Mouse (Mus musculus) neural tube, embryonic 11.5 days (tissue): ENCODE results near the gene Fbxo21. TPM values are rescaled to one million over a fixed set of nuclear protein-coding genes. Genes with fewer than 3 reads are reported as not detected.

Experiments used
- ATAC-seq: fragments of 200-750 bp; cut with Nextera tagmentation; 2 replicates; pipeline ENCODE4 v1.8.0; 2017; ENCODE audit warnings: moderate number of reproducible peaks, mild to moderate bottlenecking, moderate TSS enrichment, moderate library complexity; ENCODE audit not compliant: insufficient read depth, low FRiP score, low TSS enrichment
- DNase-seq: peaks from one replicate; pipeline ENCODE4 v3.0.0-alpha.2; 2015; ENCODE audit warnings: low spot score
- H3K27ac ChIP-seq: fragments of 300-500 bp; sonication (generic); 2 replicates; pipeline ENCODE4 v1.5.1; 2014; ENCODE audit warnings: low read depth, mild to moderate bottlenecking, low read length
- H3K27me3 ChIP-seq: fragments of 300-500 bp; sonication (generic); 2 replicates; pipeline ENCODE4 v1.6.1; 2014; ENCODE audit warnings: mild to moderate bottlenecking, low read length, mixed read lengths; ENCODE audit not compliant: control insufficient read depth, insufficient read depth
- H3K36me3 ChIP-seq: fragments of 300-500 bp; sonication (generic); 2 replicates; pipeline ENCODE4 v1.6.1; 2014; ENCODE audit warnings: mild to moderate bottlenecking, low read length, moderate library complexity, mixed read lengths; ENCODE audit not compliant: control insufficient read depth, insufficient read depth
- H3K4me1 ChIP-seq: fragments of 300-500 bp; sonication (generic); 2 replicates; pipeline ENCODE4 v1.6.1; 2014; ENCODE audit warnings: low read length, mixed read lengths; ENCODE audit not compliant: control insufficient read depth, insufficient read depth
- H3K4me2 ChIP-seq: fragments of 300-500 bp; sonication (generic); 2 replicates; pipeline ENCODE4 v1.6.1; 2014; ENCODE audit warnings: low read depth, mild to moderate bottlenecking, moderate library complexity
- H3K4me3 ChIP-seq: fragments of 300-500 bp; sonication (generic); 2 replicates; pipeline ENCODE4 v1.5.1; 2014; ENCODE audit warnings: low read depth, low read length
- H3K9ac ChIP-seq: fragments of 300-500 bp; sonication (generic); 2 replicates; pipeline ENCODE4 v1.6.1; 2014; ENCODE audit warnings: mild to moderate bottlenecking, low read length
- H3K9me3 ChIP-seq: fragments of 300-500 bp; sonication (generic); 2 replicates; pipeline ENCODE4 v1.6.1; 2016; ENCODE audit warnings: low read length; ENCODE audit not compliant: control insufficient read depth
- WGBS: fragments of 180-500 bp; shearing (Covaris S2); extraction: QIAGEN DNeasy Blood & Tissue Kit; methylation state at CpG from one replicate; pipeline ENCODE4 v1.1.7; 2014; 5-methylcytosine and 5-hydroxymethylcytosine counted together
- polyA plus RNA-seq: library from polyadenylated mRNA; unstranded; fragments of >200 nt; fragmentation: Nextera tagmentation; extraction: Ambion mirVana; gene quantifications from 2 replicates; pipeline ENCODE4 v1.2.1, GENCODE M21; 2014

The Fbxo21 gene
- polyA plus RNA-seq, 1 experiment from 2014 or later = 107 TPM

DNA sequence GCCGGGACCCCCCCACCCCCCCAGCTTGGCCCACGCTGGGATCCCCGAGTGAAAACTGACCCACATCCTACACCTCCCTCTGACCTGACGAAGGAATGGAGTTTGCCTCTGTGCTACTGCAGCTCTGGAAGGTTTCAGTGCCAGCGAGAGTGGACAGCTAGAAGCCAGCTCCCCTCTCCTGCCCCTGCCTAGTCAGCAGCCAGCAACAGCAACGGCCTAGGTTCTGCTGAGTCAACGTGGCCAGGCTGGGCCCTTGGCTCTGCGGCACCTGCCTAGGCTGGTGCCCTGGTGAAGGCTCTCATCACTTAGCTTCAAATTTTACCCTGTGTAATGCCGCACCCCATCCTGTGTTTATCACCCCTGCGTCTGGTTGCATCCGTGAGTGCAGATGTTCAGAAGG is 43.4 kb downstream of the Fbxo21 start:
- WGBS = 68% methylated on average over 11 of the region's 11 CpGs
- H3K4me1 ChIP-seq = no peaks in the 10 kb centered on the region
- no peak for DNase-seq
- no peaks in the 10 kb centered on the region for H3K36me3 ChIP-seq
- H3K27ac ChIP-seq = no peak overlapping the region
- H3K27me3 ChIP-seq = no peaks in the 10 kb centered on the region
- no peak overlapping the region for H3K4me3 ChIP-seq
- H3K9me3 ChIP-seq = no peaks in the 10 kb centered on the region
- no peak overlapping the region for H3K9ac ChIP-seq
- no peak for ATAC-seq
- no peak overlapping the region for H3K4me2 ChIP-seq

DNA sequence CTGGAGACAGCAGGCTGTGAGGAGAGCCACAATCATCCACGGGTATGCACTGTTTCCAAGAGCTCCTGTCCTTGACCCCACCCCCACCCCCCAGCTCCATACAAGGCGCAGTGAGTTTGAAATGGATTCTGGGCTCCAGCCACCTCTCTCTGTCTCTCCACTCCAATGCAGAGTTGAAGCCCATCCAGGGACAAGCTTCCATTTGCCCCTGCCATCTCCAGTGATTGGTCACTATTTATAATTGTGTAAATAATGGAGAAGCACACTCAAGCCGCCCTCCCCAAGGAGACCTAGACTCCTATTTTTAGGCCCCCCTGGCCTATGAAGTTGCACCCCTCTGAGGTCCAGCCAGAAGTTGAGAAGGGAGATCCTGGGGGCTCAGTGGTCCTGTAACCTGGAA is 46.5 kb downstream of the Fbxo21 start:
- H3K4me1 ChIP-seq = peaks cover 11% of the 10 kb centered on the region; the same call in 1 of the 2 replicates
- no peak overlapping the region for H3K4me2 ChIP-seq
- H3K9me3 ChIP-seq = no peaks in the 10 kb centered on the region
- H3K36me3 ChIP-seq = no peaks in the 10 kb centered on the region
- peaks cover 29% of the 10 kb centered on the region for H3K27me3 ChIP-seq
- H3K4me3 ChIP-seq = no peak overlapping the region
- no peak overlapping the region for H3K9ac ChIP-seq
- H3K27ac ChIP-seq = no peak overlapping the region
- WGBS = 79% methylated on average over 3 of the region's 3 CpGs
- DNase-seq = no peak
- no peak for ATAC-seq

DNA sequence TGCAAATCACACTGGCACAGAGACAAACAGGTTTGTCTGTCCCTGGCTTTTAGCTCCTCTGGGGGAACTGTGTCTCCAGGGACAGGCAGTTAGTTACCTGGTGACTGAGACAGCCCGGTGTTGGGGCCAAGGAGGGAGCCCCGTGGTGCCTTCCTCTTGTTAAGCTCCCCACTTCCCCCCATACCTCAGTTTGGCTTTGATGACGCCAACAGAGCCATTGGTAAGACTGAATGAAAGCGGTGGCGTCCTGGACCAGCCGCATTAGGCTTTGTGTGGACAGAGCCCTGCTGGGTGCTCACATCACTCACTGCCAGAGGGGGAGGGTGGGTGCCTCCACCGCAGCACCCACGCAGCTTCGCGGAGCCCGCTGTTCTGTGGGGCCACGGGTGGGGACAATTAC is 49.4 kb downstream of the Fbxo21 start:
- DNase-seq = no peak

DNA sequence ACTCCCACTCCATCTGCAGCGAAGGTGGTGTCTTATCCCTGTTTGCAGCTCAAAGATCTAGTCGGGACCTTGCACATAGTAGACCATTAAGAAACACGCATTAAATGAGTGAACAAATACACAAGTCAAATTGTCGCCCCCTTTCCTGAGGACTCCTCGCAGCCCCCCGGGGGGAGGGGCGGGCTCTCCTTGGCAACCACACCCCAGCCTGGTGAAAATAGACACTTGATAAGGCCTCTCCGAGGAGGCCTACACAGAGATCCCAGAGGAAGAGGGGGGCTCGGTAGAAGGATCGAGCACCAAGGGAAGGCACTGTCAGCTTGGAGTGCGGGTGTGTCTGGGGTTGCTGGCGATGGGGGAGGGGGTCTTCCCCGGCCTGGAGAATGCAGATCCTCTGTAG is 49.8 kb downstream of the Fbxo21 start:
- Histone ChIP-seq H3K36me3 (no peaks in the 10 kb centered on the region), H3K4me2 (no peak overlapping the region), H3K4me3 (no peak overlapping the region), H3K27me3 (peaks cover 54% of the 10 kb centered on the region), H3K9ac (no peak overlapping the region), H3K27ac (no peak overlapping the region), H3K4me1 (peaks cover 23% of the 10 kb centered on the region), H3K9me3 (no peaks in the 10 kb centered on the region)
- DNase-seq (no peak), ATAC-seq (no peak)
- WGBS = 2% methylated on average over 13 of the region's 13 CpGs

More for the DNA sequence above, 49.4 kb downstream of the Fbxo21 start:
- H3K9me3 ChIP-seq = no peaks in the 10 kb centered on the region
- 5% methylated on average over 12 of the region's 12 CpGs for WGBS
- H3K4me1 ChIP-seq = peaks cover 23% of the 10 kb centered on the region
- no peak overlapping the region for H3K27ac ChIP-seq
- no peak for ATAC-seq
- peaks cover 54% of the 10 kb centered on the region for H3K27me3 ChIP-seq
- H3K4me3 ChIP-seq = no peak overlapping the region
- no peak overlapping the region for H3K4me2 ChIP-seq
- no peak overlapping the region for H3K9ac ChIP-seq
- H3K36me3 ChIP-seq = no peaks in the 10 kb centered on the region

GRCm38 (mm10) chr5:118027101-118027697 is 50.7 kb downstream of the Fbxo21 start:
- peaks cover 23% of the 10 kb centered on the region for H3K4me1 ChIP-seq
- no peaks in the 10 kb centered on the region for H3K9me3 ChIP-seq
- no peak overlapping the region for H3K27ac ChIP-seq
- WGBS = under 1% methylated on average over 39 of the region's 39 CpGs
- no peaks in the 10 kb centered on the region for H3K36me3 ChIP-seq
- H3K4me3 ChIP-seq = peak overlapping the region; percentile 44
- H3K9ac ChIP-seq = no peak overlapping the region; the same call in 1 of the 2 replicates
- ATAC-seq = no peak
- DNase-seq = no peak
- H3K4me2 ChIP-seq = peak overlapping the region; percentile 87
- peaks cover 54% of the 10 kb centered on the region for H3K27me3 ChIP-seq

- under 1% methylated on average over 46 of the region's 63 CpGs for WGBS
- no peak within 1 kb of the TSS for H3K27ac ChIP-seq
- H3K27me3 ChIP-seq = peaks cover 54% of the 10 kb centered on the region
These were observed 51.2 kb downstream of the Fbxo21 start, which contains the start of gene Tesc for GRCm38 (mm10) chr5:118027698-118028190. TSS of gene Tesc (plus strand) at chr5:118027743.

GRCm38 (mm10) chr5:118028191-118029034 is 51.9 kb downstream of the Fbxo21 start:
- 2% methylated on average over 74 of the region's 79 CpGs for WGBS
- Histone ChIP-seq H3K9ac (peak overlapping the region; percentile 8; the same call in 1 of the 2 replicates), H3K4me2 (peak overlapping the region; percentile 87), H3K9me3 (no peaks in the 10 kb centered on the region), H3K4me3 (peak overlapping the region; percentile 44), H3K27ac (no peak overlapping the region), H3K4me1 (peaks cover 23% of the 10 kb centered on the region), H3K36me3 (no peaks in the 10 kb centered on the region), H3K27me3 (peaks cover 54% of the 10 kb centered on the region)
- DNase-seq (no peak), ATAC-seq (no peak)

More at GRCm38 (mm10) chr5:118027698-118028190, 51.2 kb downstream of the Fbxo21 start, which contains the start of gene Tesc:
- peak within 1 kb of the TSS; percentile 44 for H3K4me3 ChIP-seq
- H3K9me3 ChIP-seq = no peaks in the 10 kb centered on the region
- peaks cover 23% of the 10 kb centered on the region for H3K4me1 ChIP-seq
- H3K36me3 ChIP-seq = no peaks in the 10 kb centered on the region
- H3K4me2 ChIP-seq = peak within 1 kb of the TSS; percentile 87
- DNase-seq = no peak
- H3K9ac ChIP-seq = peak within 1 kb of the TSS; percentile 8; the same call in 1 of the 2 replicates
- ATAC-seq = no peak

- WGBS = 7% methylated on average over 12 of the region's 12 CpGs
- Histone ChIP-seq H3K9me3 (no peaks in the 10 kb centered on the region), H3K4me1 (peaks cover 23% of the 10 kb centered on the region), H3K27ac (no peak overlapping the region), H3K36me3 (no peaks in the 10 kb centered on the region), H3K9ac (no peak overlapping the region; the same call in 1 of the 2 replicates), H3K4me2 (peak overlapping the region; percentile 40), H3K4me3 (peak overlapping the region; percentile 19), H3K27me3 (peaks cover 54% of the 10 kb centered on the region)
- DNase-seq (no peak), ATAC-seq (no peak)
These were observed 52.5 kb downstream of the Fbxo21 start for GRCm38 (mm10) chr5:118029035-118029408.
